ENCODE assay signal across 8 mouse cellular contexts in the genomic region with DNA sequence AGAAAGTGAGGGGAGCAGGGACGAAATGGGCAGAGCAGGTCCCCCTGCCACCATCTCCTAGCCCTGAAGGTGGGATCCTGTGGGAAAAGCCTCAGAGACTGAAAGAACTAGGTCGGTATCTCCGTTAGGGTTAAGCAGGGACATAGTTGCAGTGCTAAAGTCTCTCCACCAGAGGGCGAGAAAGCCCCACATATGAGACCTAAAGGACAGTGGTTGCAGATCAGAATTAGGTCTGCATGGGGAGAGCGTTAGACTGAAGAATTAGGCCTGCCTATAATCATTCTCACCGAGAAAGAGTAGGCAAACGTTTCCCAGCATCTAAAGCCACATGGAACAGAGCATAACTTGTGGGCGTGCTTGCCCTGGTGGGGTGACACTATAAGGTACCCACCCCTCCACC.
DNase-seq lines count a peak whose midpoint lies in the region; TF ChIP-seq lines count a peak whose summit lies in the region.

No protein-coding gene starts in this region.

- TF ChIP-seq CTCF in gastrocnemius, adult 2 months (IDR thresholded peaks at IDR 0.05), result peak; percentile 89

- WGBS in midbrain, embryonic 10.5 days, result 13% methylated on average over 8 of the region's 8 CpGs

- H3K36me3 ChIP-seq in midbrain, embryonic 10.5 days, result no peaks in the 10 kb centered on the region

- H3K9me3 ChIP-seq in midbrain, embryonic 10.5 days (replicated peaks), result no peaks in the 10 kb centered on the region

- H3K4me3 ChIP-seq in gastrocnemius, adult 2 months, result peak overlapping the region; percentile 32; the same call in 1 of the 2 replicates
- no peak overlapping the region for H3K4me3 ChIP-seq in midbrain, embryonic 10.5 days

- no peaks in the 10 kb centered on the region; the same call in 1 of the 2 replicates for H3K4me1 ChIP-seq in midbrain, embryonic 10.5 days

- peak; percentile 41 for DNase-seq in ovary, postnatal 36 days (ENCODE audit: low spot score)
- DNase-seq in ovary, postnatal 10 days (ENCODE audit: low spot score), result no peak
- peak; percentile 67 to 71 for DNase-seq in cerebellum, postnatal 36 days
- peak; percentile 66 for DNase-seq in gastrocnemius, adult 2 months
- DNase-seq in kidney, adult 11 months, result peak; percentile 42
- peak; percentile 51 to 68 for DNase-seq in left cerebral cortex, postnatal 36 days (ENCODE audit: low spot score in 2 of 2)
- peak; percentile 71 for DNase-seq in midbrain, embryonic 10.5 days (ENCODE audit: low spot score)
- peak; percentile 44 for DNase-seq in spleen, adult 12 weeks (ENCODE audit: low spot score)

- intact Hi-C loops in gastrocnemius, adult 2 months (cut with DNase I), result no loop called here
- intact Hi-C loops in left cerebral cortex, postnatal 36 days (cut with DNase I), result loop anchor here (5.0 kb wide), 3 partner anchors 277 to 927 kb away; a partner anchor contains a TSS

- no peak overlapping the region for H3K27ac ChIP-seq in gastrocnemius, adult 2 months
- no peak overlapping the region for H3K27ac ChIP-seq in midbrain, embryonic 10.5 days (replicated peaks)

- H3K27me3 ChIP-seq in midbrain, embryonic 10.5 days (ENCODE audit: low read depth, poor library complexity, severe bottlenecking), result 0 out of 2 replicates have a peak, but pooled peaks cover 5% of the 10 kb centered on the region
